Mouse (Mus musculus) mature B cell (primary cell): ENCODE results near the gene Slc11a2.
"Not testable (repeated sequence)": the region's sequence is repeated elsewhere in the genome, so short reads cannot be mapped to it uniquely, and the experiment has no call there.

Experiments
- in situ Hi-C: fragments of 300-500 bp; cut with MboI; formaldehyde crosslinking; loops from 2 replicates; pipeline ENCODE4 v1.14.3; 2019

Slc11a2 gene

GRCm38 (mm10) chr15:100436112-100436511 is 11.2 kb upstream of the Slc11a2 start:
- in situ Hi-C loops = no loop called here

GRCm38 (mm10) chr15:100433234-100433633 is 8.4 kb upstream of the Slc11a2 start:
- in situ Hi-C loops = no loop called here

GRCm38 (mm10) chr15:100429959-100430565 is 5.2 kb upstream of the Slc11a2 start:
- in situ Hi-C loops = no loop called here

GRCm38 (mm10) chr15:100428296-100428905 is 3.5 kb upstream of the Slc11a2 start:
- in situ Hi-C loops = no loop called here

GRCm38 (mm10) chr15:100423916-100424315 is 956 bp downstream of the Slc11a2 start:
- in situ Hi-C loops = no loop called here

GRCm38 (mm10) chr15:100422899-100423860 is 1.7 kb downstream of the Slc11a2 start:
- in situ Hi-C loops = no loop called here

GRCm38 (mm10) chr15:100422476-100422875 is 2.4 kb downstream of the Slc11a2 start:
- in situ Hi-C loops = no loop called here

GRCm38 (mm10) chr15:100421758-100422197 is 3.1 kb downstream of the Slc11a2 start, which contains the start of gene Gm5475:
Gene Gm5475, plus strand, starts transcription at chr15:100422147.
- in situ Hi-C loops = not testable (repeated sequence)

- in situ Hi-C loops = no loop called here
Observed at GRCm38 (mm10) chr15:100421059-100421757, 3.7 kb downstream of the Slc11a2 start.

GRCm38 (mm10) chr15:100419901-100420745 is 4.7 kb downstream of the Slc11a2 start:
- in situ Hi-C loops = no loop called here

- in situ Hi-C loops = no loop called here
Observed at GRCm38 (mm10) chr15:100419311-100419710, 5.6 kb downstream of the Slc11a2 start.

- in situ Hi-C loops = no loop called here
Observed at GRCm38 (mm10) chr15:100417854-100418450, 6.9 kb downstream of the Slc11a2 start.

GRCm38 (mm10) chr15:100415684-100416083 is 9.2 kb downstream of the Slc11a2 start:
- in situ Hi-C loops = no loop called here

- in situ Hi-C loops = no loop called here
Observed at GRCm38 (mm10) chr15:100414942-100415341, 9.9 kb downstream of the Slc11a2 start.

GRCm38 (mm10) chr15:100414011-100414410 is 10.9 kb downstream of the Slc11a2 start:
- in situ Hi-C loops = no loop called here

- in situ Hi-C loops = no loop called here
Observed at GRCm38 (mm10) chr15:100413306-100413705, 11.6 kb downstream of the Slc11a2 start.

- in situ Hi-C loops = no loop called here
Observed at GRCm38 (mm10) chr15:100411731-100412130, 13.1 kb downstream of the Slc11a2 start.

GRCm38 (mm10) chr15:100410918-100411672 is 13.8 kb downstream of the Slc11a2 start:
- in situ Hi-C loops = no loop called here

- in situ Hi-C loops = no loop called here
Observed at GRCm38 (mm10) chr15:100406088-100406487, 18.8 kb downstream of the Slc11a2 start.
